Mouse (Mus musculus) forebrain, embryonic 11.5 days (tissue): ENCODE measurements at regions not wholly inside any gene's neighbourhood (a gene's known extent, or its start where the extent isn't known, plus 50 kb on each side); places are given as distances from the start of the nearest gene placed in this dataset.

Source experiments
- ATAC-seq: fragments of 200-750 bp; cut with Nextera tagmentation; replicated peaks from 2 replicates; pipeline ENCODE4 v1.8.0; 2017; ENCODE audit warnings: moderate TSS enrichment; ENCODE audit not compliant: low FRiP score
- DNase-seq: peaks from one replicate; pipeline ENCODE4 v3.0.0-alpha.2; 2017; ENCODE audit warnings: low spot score
- H3K27ac ChIP-seq: fragments of 300-500 bp; sonication (generic); 2 replicates; pipeline ENCODE4 v1.5.1; 2014; ENCODE audit warnings: low read depth, low read length
- H3K27me3 ChIP-seq: fragments of 300-500 bp; sonication (generic); 2 replicates; pipeline ENCODE4 v1.6.1; 2014; ENCODE audit warnings: mild to moderate bottlenecking, low read length, mixed read lengths; ENCODE audit not compliant: control insufficient read depth, insufficient read depth
- H3K36me3 ChIP-seq: fragments of 300-500 bp; sonication (generic); 2 replicates; pipeline ENCODE4 v1.6.1; 2014; ENCODE audit warnings: mild to moderate bottlenecking, low read length, moderate library complexity, mixed read lengths; ENCODE audit not compliant: control insufficient read depth, insufficient read depth
- H3K4me1 ChIP-seq: fragments of 300-500 bp; sonication (generic); replicated peaks from 2 replicates; pipeline ENCODE4 v1.6.1; 2014; ENCODE audit warnings: low read length, mixed read lengths; ENCODE audit not compliant: control insufficient read depth, insufficient read depth
- H3K4me2 ChIP-seq: fragments of 300-500 bp; sonication (generic); 2 replicates; pipeline ENCODE4 v1.6.1; 2014; ENCODE audit warnings: low read depth, mild to moderate bottlenecking, low read length, moderate library complexity, mixed read lengths; ENCODE audit not compliant: severe bottlenecking
- H3K4me3 ChIP-seq: fragments of 300-500 bp; sonication (generic); 2 replicates; pipeline ENCODE4 v1.5.1; 2014; ENCODE audit warnings: low read depth, low read length
- H3K9ac ChIP-seq: fragments of 300-500 bp; sonication (generic); 2 replicates; pipeline ENCODE4 v1.6.1; 2014; ENCODE audit warnings: low read length
- H3K9me3 ChIP-seq: fragments of 300-500 bp; sonication (generic); 2 replicates; pipeline ENCODE4 v1.6.1; 2016; ENCODE audit warnings: low read length, mixed read lengths; ENCODE audit not compliant: control insufficient read depth
- whole genome bisulfite sequencing: fragments of 180-500 bp; shearing (Covaris S2); extraction: QIAGEN DNeasy Blood & Tissue Kit; methylation state at CpG from one replicate; pipeline ENCODE4 v1.1.7; 2014; 5-methylcytosine and 5-hydroxymethylcytosine counted together

DNA sequence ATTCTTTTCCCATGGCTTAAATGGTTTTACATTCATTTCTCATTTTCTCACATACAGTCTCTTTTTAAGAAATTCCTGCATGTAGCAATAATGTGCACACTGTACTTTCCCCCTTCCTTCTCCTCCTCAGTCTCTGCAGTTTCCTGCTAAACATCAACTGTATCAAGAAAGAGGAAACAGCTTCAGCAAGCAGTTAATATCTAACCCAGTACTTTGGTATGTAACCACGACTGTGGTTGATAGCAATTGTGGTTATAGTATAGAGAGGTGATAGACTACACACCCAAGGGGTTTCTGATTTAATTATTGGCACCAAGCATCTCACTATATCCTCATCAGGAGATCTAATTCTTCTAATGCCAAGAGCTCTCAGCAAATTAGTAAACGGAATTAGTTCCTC, 52.8 kb upstream of the Eci2 start:
- Histone ChIP-seq H3K9ac (no peak overlapping the region), H3K27ac (no peak overlapping the region), H3K27me3 (no peaks in the 10 kb centered on the region), H3K36me3 (no peaks in the 10 kb centered on the region), H3K4me3 (no peak overlapping the region), H3K4me1 (no peaks in the 10 kb centered on the region), H3K9me3 (no peaks in the 10 kb centered on the region), H3K4me2 (no peak overlapping the region)
- ATAC-seq (no peak), DNase-seq (no peak)
- 76% methylated on average over 2 of the region's 2 CpGs for WGBS

DNA sequence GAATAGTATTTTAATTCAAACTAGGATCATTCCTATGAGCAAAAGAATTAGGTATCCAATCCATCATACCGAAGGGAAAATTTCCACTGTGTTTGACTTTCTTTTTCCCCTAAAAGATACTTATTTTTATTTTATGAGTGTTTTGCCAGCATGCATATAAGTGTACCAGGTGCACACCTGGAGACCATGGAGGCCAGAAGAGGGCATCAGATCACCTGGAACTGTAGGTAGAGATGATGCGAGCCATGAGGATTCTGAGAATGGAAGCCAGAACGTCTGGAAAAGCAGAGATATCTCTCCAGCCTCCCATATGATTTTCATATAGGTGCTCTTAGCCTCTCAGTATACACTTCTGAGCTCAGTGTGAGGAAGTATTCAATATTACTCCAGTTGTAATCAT, 58.5 kb upstream of the Eci2 start:
- ATAC-seq (no peak), DNase-seq (no peak)
- Histone ChIP-seq H3K9ac (no peak overlapping the region), H3K36me3 (no peaks in the 10 kb centered on the region), H3K27me3 (no peaks in the 10 kb centered on the region), H3K9me3 (no peaks in the 10 kb centered on the region), H3K4me2 (no peak overlapping the region), H3K4me3 (no peak overlapping the region), H3K27ac (no peak overlapping the region), H3K4me1 (no peaks in the 10 kb centered on the region)
- 80% methylated on average over 3 of the region's 3 CpGs for WGBS

DNA sequence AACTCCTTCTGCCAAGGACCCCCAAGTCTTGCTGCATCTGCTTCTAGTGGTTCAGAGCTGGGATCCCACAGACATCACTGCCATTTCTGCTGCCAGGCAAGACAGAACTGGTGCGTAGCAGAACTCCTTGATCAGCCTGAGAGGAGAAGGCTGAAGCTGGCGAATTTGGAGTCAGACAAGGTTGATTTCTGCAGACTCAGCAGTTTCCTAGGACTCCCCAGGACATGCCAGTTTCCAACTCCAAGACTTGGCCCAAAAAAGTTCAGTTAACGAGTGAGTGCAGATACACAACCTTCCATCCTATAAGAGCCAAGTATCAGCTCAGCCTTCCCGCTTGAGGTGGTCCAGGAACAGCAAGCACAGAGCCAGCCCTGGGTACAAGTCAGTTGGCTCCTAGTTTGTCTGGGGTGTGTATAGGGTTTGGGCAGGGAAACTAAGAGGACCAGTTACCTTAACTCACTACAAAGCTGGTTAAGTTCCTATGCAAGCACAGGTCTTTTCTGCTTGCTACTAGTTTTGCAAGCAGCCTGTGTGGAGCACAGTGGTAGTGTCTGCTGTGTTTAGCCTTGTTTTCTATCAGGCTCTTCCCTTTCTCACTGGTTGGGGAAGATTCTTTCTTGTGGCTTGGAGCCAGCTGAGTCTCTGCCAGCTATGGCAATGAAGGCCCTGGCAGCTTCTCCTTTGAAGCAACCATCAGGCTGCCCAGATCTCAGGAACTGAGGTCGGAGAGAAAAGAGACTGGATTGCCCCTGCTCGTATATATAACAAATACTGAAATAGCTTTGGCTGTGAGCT, 60.5 kb upstream of the Eci2 start:
- H3K4me1 ChIP-seq, result no peaks in the 10 kb centered on the region
- WGBS, result 84% methylated on average over 6 of the region's 6 CpGs
- H3K27ac ChIP-seq, result no peak overlapping the region
- no peaks in the 10 kb centered on the region for H3K27me3 ChIP-seq
- H3K9me3 ChIP-seq, result no peaks in the 10 kb centered on the region
- no peak overlapping the region for H3K4me2 ChIP-seq
- H3K9ac ChIP-seq, result no peak overlapping the region
- no peak for ATAC-seq
- no peak overlapping the region for H3K4me3 ChIP-seq
- no peaks in the 10 kb centered on the region for H3K36me3 ChIP-seq
- DNase-seq, result no peak

DNA sequence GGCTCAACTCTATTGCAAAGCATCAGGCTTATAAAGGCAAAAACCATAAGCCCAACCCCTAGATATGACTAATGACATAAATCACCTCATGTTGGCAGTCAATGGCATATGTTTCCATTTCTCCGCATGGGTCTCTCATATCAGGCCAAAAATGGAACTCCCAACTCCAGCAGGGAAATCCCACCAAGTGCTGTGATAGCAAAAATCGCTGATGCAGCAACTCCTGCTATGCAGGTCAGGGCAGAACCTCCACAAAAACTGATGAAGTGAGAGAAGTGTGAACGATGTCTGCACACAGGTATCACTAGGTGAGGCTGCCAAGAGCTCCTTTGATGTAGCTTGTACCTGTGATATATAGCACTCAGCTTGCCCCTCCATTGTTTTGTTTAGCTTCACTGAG, 64.3 kb upstream of the Eci2 start:
- ATAC-seq (no peak), DNase-seq (no peak)
- Histone ChIP-seq H3K4me2 (no peak overlapping the region), H3K4me1 (no peaks in the 10 kb centered on the region), H3K27ac (no peak overlapping the region), H3K36me3 (no peaks in the 10 kb centered on the region), H3K4me3 (no peak overlapping the region), H3K9ac (no peak overlapping the region), H3K9me3 (no peaks in the 10 kb centered on the region), H3K27me3 (no peaks in the 10 kb centered on the region)
- 92% methylated on average over 3 of the region's 3 CpGs for WGBS

DNA sequence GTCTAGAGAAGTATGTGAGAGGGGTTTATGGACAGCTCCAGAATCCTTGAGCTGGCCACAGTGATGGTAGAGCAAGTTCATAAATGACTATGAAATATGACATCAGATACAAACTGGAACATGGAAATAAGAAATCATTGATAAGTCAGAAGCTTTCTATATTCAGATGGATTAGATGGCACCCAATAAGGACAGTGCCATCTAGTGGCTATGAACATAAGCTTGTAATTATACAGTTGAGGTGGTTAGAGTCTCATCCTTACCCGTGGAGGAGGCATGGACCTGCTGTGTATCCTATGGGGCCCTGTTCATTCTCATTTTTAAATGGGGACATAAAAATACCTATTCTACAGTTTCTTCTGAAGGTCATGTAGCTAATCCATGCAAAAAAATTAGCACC, 92.9 kb upstream of the Eci2 start:
- H3K9me3 ChIP-seq, result no peaks in the 10 kb centered on the region
- H3K9ac ChIP-seq, result no peak overlapping the region
- no peak overlapping the region for H3K4me2 ChIP-seq
- no peaks in the 10 kb centered on the region for H3K27me3 ChIP-seq
- no peaks in the 10 kb centered on the region for H3K36me3 ChIP-seq
- ATAC-seq (no peak), DNase-seq (no peak)
- 47% methylated on average over 1 of the region's 1 CpGs for WGBS
- no peak overlapping the region for H3K4me3 ChIP-seq
- no peak overlapping the region for H3K27ac ChIP-seq
- no peaks in the 10 kb centered on the region for H3K4me1 ChIP-seq

DNA sequence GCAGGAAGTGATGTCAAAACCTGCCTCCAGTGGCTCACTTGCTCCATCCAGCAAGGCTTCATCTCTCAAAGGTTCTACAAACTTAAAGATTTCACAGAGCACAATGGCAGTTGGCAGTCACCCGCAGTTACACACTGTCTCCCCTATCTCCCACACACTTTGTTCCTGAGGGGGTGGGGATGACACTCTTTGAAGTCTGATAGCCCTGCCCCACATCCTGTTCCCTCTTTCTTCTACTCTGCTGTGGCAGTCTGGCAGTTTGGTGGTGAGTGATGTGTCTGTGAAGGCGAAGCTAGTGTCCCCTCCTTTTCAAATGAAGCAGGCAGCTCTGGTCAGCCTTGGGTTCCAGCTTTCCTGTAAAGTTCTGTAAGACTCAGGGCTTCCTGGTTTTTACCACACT, 102.6 kb upstream of the Eci2 start:
- Histone ChIP-seq H3K4me3 (no peak overlapping the region), H3K4me2 (no peak overlapping the region), H3K36me3 (no peaks in the 10 kb centered on the region), H3K9me3 (no peaks in the 10 kb centered on the region), H3K4me1 (no peaks in the 10 kb centered on the region), H3K9ac (no peak overlapping the region), H3K27me3 (no peaks in the 10 kb centered on the region), H3K27ac (no peak overlapping the region)
- no peak for DNase-seq
- no peak for ATAC-seq
- WGBS, result 78% methylated on average over 2 of the region's 2 CpGs

DNA sequence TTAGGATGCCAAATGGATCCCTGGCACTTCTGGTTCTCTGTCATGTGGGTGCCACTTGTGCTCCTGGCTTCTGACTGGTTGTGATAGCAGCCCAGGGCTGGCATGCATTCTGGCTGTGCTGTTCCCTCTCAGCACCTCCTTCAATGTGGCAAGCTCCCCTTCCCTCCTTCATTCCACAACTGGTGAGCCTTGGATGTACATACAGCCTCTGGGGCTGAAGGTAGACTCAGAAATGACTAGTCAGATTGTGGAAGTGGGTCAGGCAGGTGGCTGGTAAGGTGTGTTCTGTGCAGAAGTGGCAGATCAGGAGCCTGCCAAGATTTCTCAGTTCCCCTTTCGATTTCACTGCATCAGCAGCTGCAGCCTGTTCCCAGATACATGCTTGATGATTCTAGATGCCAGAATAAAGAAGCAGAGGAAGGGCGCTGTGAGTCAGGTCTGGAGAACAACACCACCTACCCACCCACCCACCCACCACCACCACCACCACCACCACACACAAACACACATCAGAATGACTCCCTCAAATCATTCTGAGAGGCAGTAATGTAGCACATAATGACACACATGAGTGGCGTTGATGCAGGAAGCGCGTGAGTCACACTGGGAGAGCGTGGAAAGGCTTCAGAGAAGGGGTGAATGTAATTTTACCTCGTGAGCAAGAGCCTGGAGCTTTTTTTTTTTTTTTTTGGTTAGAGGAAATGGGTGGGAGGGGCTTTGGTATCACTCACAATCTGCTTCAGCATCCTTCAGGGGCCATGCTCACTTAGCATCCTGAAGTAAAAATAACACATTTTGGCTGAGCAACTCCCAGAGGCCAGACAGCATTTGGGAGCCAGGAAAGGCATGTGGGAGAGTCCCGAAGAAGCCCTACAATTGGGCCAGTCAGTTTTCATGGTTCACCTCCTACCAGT, 104.6 kb upstream of the Eci2 start:
- no peak overlapping the region for H3K4me3 ChIP-seq
- H3K9me3 ChIP-seq, result no peaks in the 10 kb centered on the region
- H3K36me3 ChIP-seq, result no peaks in the 10 kb centered on the region
- no peak overlapping the region for H3K27ac ChIP-seq
- WGBS, result 76% methylated on average over 8 of the region's 8 CpGs
- no peak for ATAC-seq
- no peak overlapping the region for H3K4me2 ChIP-seq
- H3K27me3 ChIP-seq, result no peaks in the 10 kb centered on the region
- DNase-seq, result no peak
- no peaks in the 10 kb centered on the region for H3K4me1 ChIP-seq
- H3K9ac ChIP-seq, result no peak overlapping the region

DNA sequence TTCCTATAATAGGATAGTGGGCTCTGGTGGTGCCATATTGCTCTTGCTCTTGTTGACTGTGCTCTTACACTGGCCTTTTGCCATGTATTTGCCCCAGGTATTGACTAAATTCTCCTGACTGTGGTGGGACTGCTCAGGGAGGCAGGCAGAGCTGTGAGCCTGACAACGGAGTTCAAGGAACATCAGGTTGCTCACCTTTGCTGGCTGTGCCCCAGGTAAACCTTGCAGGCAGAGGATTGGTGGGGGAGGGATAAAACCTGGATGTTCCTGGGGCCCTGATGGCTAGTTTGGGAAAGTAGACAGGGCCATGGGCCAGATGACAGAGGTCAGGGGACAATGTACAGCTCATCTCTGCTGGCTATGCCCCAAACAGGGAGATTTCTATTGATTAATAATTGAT, 124.7 kb upstream of the Eci2 start:
- Histone ChIP-seq H3K27ac (no peak overlapping the region), H3K9me3 (no peaks in the 10 kb centered on the region), H3K36me3 (no peaks in the 10 kb centered on the region), H3K27me3 (no peaks in the 10 kb centered on the region), H3K4me1 (no peaks in the 10 kb centered on the region), H3K4me2 (no peak overlapping the region), H3K9ac (no peak overlapping the region), H3K4me3 (no peak overlapping the region)
- ATAC-seq (no peak), DNase-seq (no peak)
- WGBS, result 93% methylated on average over 1 of the region's 1 CpGs
